Mouse (Mus musculus) G1E (cell line): ENCODE data around the gene Krtap28-10.
"Not testable (repeated sequence)": the region's sequence is repeated elsewhere in the genome, so short reads cannot be mapped to it uniquely, and the experiment has no call there.

Experiments
- CTCF ChIP-seq: IDR thresholded peaks from 2 replicates; pipeline ENCODE4 v1.5.1; 2012; ENCODE audit warnings: low read depth, low read length, inconsistent platforms, mixed read lengths
- GATA1 ChIP-seq: IDR thresholded peaks from 2 replicates; pipeline ENCODE4 v1.6.1; 2012; ENCODE audit warnings: borderline replicate concordance, low read length, inconsistent platforms, mixed read lengths

DNA sequence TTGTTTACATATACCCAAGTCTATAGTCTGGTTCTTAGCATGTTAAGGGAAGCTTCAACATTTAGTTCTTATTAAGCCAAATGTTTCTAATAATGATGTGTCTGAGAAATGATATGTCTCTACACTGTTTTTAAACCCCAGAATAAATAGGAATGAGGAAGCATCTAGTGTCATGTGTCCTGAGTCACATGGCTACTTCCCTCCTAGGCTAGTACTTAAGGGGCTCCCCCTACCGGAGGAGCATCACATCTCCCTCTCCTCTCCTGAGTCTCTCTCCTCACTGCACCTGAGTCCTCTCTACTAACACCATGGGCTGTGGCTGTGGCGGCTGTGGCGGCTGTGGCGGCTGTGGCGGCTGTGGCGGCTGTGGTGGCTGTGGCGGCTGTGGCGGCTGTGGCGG is 42.0 kb downstream of the Krtap28-10 start, which contains the start of gene Gm47959:
- not testable (repeated sequence) for TF ChIP-seq CTCF, GATA1
